Mouse (Mus musculus): ENCODE data around the gene Triobp.
"Not testable (repeated sequence)": the region's sequence is repeated elsewhere in the genome, so short reads cannot be mapped to it uniquely, and the experiment has no call there.

The Triobp gene

DNA sequence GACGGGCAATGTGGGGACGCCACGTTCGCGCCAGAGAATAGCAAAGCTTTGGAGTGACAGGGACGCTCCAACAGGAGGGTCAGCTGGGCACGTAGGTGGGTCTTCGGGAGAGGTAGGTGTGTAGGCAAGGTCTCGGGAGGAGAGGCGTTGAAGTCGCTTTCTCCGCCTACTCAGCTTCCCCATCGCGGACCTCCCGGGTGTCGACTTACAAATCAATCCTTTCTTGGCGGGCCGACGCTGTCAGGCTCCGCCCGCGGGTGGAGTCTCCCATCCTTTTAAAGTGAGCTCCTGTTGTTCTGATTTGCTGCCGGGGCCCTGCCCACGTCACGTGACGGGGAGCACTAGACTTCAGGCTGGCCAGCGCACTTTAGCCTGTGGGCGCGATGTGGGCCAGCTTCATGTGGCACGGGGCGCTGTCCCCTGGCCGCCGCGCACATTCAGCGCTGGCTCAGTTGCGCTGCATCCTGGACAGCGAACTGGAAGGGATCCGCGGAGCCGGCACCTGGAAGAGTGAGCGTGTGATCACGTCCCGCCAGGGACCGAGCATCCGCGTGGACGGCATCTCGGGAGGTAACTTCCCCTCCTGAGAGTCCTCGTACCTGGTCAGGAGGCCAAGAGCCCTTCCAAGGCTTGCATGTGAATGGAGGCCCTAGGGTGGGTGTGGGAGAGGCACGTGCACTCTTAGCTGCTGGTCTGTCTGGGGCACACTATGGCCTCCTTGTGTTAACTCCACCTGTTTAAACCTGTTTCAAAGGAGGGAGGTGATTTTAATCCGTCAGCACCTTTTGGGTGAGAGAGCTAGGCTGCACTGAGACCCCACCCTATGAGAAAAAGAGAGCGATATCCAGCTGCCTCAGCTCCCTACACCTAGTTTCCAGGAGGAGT is 83.3 kb downstream of the Triobp start:
- in situ Hi-C loops (cut with MboI, MseI), result no loop called here

DNA sequence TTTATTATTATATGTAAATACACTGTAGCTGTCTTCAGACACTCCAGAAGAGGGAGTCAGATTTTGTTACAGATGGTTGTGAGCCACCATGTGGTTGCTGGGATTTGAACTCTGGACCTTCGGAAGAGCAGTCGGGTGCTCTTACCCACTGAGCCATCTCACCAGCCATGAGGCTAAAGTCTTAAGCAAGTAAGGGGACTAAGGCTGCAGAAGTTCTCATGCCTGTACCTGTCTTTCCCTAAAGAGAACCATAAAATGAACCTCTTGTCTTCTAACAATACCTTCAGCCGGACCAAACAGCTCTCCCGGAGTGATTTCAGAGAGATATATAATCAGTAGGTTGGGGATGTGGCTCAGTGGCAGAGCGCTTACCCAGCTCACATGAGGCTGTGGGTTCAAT is 84.4 kb downstream of the Triobp start:
- in situ Hi-C loops (cut with MboI, MseI), result not testable (repeated sequence)

DNA sequence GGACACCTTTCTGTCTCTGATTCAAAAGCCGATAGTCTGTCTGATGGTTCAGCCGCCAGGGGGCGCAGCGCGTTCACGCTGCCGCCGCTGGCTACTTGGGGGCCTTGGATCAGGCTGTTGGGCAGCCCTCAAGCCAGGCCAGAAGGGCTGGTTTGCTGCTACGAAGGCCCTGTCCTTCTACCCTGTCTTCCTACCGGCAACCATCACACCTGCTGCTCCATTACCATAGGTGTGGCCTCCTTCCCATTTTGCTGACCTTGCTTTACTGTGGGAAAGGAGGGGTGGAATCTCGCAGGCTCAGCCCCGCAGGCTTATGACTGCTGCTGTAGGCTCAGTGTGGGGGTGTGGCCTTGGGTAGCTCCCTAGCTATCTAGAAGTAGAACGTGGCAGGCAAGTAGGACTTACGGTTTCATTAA is 90.4 kb downstream of the Triobp start:
- in situ Hi-C loops (cut with MboI, MseI), result loop anchor here (5.0 kb wide), 1 partner anchor 34 kb away; no protein-coding TSS in a partner anchor

DNA sequence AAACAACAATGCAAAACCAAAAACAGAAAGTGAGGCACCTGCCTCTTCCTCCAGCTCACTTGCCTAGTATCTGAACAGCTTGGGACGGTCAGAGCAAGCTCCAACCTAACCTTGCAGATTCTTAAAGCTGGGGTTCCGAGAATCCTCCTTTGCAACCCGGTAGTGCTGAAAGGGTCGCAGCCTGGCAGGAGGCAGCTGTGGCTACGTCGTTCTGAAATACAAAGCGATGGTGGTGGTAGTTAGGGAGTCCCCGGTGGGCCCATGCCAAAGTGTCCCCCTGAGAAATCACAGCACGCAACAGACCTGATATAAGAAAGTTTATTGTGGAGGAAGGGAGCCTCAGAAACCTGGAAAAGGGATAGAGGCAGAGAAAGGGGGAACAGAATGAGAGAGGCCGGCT is 90.8 kb downstream of the Triobp start:
- in situ Hi-C loops (cut with MboI, MseI), result loop anchor here (5.0 kb wide), 1 partner anchor 34 kb away; no protein-coding TSS in a partner anchor

DNA sequence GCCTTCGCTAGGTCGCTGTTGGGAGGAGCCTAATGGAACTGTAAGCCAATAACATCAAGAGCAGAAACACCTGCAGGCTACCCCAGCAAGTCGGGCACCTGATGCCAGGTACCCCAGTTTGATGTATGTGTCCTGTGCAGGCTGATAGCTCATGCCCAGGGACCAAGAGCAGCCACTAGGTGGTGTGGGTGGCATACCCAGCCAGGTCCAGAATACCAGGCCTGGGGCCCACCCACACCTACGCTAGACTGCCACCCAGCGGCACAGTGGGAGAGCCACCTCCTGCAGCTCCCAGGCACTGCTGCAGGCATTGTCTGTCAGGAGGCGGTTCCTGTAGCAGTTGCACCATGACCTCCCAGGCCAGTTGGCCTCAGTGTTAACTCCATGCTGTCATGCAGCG is 91.3 kb downstream of the Triobp start:
- in situ Hi-C loops (cut with MboI, MseI), result loop anchor here (5.0 kb wide), 1 partner anchor 33 kb away; no protein-coding TSS in a partner anchor

DNA sequence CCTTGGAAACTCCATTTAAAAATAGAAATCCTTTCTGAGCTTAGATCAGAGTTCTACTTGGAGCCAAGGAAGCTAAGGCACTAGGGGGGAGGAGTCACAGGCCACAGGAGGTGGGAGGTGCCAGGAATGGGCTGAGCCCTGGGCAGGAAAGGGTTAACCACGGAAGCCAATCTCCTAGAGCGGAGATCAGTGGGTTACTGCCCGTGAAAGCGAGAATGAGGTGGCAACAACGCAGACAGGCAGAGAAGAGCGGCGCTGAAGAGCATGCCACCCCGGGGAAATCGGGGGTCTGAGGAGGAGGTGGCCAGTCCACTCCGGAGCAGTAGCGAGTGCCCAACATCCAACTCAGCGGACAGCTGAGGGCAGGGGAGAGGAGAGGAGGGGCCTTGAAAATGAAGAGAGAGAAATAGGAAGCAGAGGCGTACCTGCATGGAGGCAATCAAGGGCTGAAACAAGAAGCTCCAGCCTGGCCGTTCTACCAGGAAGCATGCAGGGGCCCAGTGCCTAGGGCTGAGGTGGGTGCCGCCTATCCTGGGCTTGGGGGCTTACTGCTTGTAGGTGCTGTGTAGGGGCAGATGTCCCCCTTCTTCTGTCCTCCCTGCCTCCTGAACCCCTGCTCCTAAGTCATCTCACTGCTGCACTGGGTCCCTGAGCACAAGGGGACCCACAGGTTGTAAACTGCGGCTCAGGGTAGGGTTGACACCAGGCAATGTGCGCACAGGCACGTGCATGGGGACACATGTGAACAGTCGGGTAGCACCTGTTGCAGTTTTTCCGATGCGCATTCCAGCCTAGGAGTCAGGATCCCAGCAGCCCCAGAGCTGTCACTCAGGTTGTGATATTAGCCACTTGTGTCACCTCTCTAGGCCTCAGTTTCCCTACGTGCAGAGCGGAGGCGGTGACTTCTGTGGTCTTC is 93.2 kb downstream of the Triobp start:
- in situ Hi-C loops (cut with MboI, MseI), result no loop called here

DNA sequence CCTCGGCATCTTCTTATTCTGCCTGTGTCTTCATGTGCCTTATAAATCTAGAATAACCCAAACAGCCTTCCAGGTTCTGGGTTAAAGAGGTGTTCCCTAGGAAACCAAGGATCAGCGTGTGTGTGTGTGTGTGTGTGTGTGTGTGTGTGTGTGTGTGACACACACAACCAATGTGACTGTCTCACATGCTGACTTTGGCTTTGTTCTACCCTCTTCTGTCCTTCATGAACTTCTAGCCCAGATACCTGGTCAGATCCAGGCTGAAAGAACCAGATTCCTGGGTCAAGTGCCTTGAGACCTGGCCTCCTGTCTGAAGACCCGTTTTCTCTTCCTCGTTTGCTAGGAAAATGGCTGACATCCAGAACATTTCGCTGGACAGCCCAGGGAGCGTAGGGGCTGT is 94.1 kb downstream of the Triobp start, which contains the start of gene Galr3:
TSS of gene Galr3 (plus strand) at position 301 of the 400 bp plus-strand sequence.
- in situ Hi-C loops (cut with MboI, MseI), result no loop called here

DNA sequence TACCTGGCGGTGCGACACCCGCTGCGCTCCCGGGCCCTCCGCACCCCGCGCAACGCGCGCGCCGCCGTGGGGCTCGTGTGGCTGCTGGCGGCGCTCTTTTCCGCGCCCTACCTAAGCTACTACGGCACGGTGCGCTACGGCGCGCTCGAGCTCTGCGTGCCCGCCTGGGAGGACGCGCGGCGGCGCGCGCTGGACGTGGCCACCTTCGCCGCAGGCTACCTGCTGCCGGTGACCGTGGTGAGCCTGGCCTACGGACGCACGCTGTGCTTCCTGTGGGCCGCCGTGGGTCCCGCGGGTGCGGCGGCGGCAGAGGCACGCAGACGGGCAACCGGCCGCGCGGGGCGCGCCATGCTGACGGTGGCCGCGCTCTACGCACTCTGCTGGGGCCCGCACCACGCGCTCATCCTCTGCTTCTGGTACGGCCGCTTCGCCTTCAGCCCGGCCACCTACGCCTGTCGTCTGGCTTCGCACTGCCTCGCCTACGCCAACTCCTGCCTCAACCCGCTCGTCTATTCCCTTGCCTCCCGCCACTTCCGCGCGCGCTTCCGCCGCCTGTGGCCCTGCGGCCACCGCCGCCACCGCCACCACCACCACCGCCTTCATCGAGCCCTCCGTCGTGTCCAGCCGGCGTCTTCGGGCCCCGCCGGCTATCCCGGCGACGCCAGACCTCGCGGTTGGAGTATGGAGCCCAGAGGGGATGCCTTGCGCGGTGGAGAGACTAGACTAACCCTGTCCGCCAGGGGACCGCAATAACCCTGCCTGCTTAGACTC is 95.4 kb downstream of the Triobp start:
- in situ Hi-C loops (cut with MboI, MseI), result no loop called here

DNA sequence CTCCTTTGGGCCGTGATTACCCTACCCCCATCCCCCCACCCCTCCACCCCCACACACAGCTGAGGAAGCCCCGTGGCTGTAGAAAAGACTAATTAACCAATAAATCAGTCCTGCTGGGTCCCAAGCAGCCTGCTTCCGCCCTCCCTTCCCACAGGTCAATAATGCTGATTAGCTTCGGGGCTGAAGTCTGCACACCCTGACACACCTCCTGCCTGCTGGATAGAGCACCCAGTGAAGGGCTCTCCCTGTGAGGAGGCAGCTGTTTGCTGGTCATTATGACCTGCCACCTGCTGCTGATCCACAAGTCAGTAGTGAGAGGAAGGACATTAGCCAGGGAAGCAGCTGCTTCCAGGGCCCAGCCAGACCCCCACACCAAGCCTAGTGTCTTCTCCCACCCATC is 97.3 kb downstream of the Triobp start:
- in situ Hi-C loops (cut with MboI, MseI), result no loop called here

DNA sequence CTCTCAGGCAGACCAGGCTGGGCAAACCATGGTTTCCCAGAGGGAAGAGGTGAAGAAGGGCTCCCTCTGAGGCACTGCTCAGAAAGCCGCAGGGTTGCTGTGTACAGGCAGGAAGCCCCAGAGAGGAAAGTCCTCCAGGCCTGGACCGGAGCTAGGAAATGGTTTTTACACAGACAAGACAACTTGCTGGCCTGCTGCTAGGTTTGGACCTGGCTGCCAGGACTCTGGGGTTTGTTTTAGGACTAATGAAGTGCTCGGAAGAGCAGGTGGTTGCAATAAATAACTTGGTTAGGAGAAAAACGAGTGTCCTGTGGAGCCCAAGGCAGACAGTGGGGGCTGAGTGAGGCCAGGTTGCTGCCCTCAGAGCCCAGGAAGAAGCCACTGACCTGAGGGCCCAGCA is 100.7 kb downstream of the Triobp start:
- in situ Hi-C loops (cut with MboI, MseI), result no loop called here

DNA sequence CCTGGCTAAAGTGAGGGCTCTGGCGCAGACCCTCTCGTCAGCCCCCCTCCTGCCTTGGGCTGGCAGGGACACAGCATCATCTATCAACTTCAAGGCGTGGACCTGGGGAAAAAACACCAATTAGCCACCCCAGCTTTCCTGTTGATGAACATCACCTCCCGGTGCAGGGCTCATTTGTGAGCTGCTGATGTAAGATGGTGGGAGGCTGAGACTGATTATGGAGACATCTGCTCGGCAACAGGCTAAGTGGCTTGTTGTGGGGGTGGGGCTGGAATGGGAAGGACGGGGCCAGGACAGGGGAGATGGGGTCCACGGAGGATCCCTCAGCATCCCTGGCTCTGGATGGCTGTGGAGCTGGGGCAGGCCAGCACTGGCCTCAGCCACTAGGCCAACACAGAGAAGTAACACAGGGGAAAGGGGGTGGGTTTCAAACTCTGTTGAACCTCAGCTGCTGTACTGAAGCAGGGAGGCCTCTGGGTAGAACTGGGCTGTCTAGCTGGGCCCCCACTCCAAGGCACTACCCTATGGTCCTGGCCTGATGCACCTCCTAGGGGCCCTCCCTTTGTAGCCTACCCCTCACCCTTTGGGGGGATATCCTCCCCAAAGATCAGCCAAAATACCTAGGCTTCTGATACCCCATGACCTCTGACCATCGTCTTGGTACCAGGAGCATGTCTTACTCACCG is 102.8 kb downstream of the Triobp start:
- in situ Hi-C loops (cut with MboI, MseI), result no loop called here

DNA sequence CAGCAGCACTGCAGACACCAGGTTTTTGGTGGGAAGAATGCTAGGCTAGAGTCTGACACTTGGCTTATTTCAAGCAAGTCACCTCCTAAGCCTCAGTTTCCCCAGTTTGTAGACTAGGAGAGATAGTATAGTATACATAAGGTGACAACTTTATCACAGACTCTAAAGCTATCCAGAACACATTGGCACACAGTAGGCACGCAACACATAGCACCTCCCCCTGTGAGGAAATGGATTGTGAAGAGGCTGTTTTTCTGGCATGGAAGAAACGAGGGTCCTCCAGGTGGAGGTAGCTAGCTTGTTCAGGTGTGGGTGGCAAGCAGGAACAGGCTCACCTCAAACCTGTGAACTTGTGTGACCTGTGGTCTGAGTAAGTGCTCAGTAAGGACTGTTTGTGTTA is 103.4 kb downstream of the Triobp start:
- in situ Hi-C loops (cut with MboI, MseI), result no loop called here

DNA sequence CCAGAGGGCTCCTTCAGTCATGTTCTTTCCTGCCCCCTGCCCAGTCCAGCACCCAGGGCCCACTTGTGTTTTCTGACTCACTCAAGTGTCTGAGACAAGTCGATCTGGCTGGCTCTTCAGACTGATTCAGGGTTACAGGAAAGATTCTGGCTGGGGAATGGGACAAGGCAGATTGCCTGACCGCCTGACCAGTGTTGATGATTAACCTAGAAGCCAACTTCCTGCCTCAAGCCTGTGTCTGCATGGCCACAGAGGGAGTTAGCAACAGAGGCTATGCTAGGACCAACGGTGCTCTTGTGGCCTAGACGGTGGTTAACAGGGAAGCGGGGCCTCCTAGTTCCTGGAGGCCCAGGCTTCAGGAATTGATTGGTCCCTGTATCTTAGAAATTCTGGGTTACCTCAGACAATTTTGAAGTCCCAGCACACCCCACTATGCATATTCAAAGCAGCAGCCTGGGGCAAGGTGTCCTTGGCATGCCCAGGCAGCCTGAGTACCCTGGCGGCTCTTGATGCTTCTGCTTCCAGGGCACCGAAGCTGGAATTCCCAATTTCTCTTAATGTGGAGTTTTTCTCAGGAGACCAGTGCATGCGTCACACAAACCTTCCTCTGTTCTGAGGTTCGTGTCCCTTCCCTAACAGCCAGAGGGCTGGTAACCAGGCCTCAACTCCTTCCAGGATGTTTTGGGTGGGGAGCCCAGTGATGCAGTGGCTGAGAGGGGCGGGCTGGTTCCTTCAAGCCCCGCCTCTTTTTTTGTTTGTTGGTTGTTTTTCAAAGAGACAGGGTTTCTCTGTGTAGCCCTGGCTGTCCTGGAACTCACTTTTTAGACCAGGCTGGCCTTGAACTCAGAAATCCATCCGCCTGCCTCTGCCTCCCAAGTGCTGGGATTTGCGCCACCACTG is 104.2 kb downstream of the Triobp start:
- in situ Hi-C loops (cut with MboI, MseI), result no loop called here

DNA sequence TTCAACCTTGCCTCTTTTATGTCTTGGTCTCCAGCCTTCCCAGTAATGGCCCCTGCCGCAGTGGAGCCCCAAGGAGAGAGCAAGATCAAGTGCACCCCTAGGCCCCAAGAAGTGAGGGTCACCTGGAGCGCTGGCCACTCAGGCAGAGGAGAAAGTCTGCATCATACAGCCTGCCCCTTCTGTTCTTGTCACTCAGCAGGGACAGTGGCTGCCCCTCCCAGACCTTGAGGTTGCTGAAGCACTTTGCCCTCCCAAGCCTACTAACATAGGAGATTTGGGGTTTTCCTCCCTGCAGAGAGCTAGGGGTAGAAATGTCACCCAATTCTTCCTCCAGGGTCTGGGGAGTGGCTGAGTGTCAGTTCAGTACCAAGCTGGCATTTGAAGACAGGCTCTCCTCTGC is 104.8 kb downstream of the Triobp start:
- in situ Hi-C loops (cut with MboI, MseI), result no loop called here

Data from regulatory T cell (primary cell).